Mouse (Mus musculus) limb, embryonic 10.5 days (tissue): ENCODE measurements around the gene Serpina9. TPM values are rescaled to one million over a fixed set of nuclear protein-coding genes. Genes with fewer than 3 reads are reported as not detected.
A peak's percentile ranks its signal among the peaks of the same experiment; 100 is the strongest.
"Not testable (repeated sequence)": the region's sequence is repeated elsewhere in the genome, so short reads cannot be mapped to it uniquely, and the experiment has no call there.

ENCODE experiments used
- DNase-seq: peaks from one replicate; pipeline ENCODE4 v3.0.0-alpha.2; 2017; ENCODE audit warnings: low spot score
- H3K27ac ChIP-seq: fragments of 300-500 bp; sonication (generic); 2 replicates; pipeline ENCODE4 v1.5.1; 2016; ENCODE audit warnings: mild to moderate bottlenecking
- H3K27me3 ChIP-seq: fragments of 300-500 bp; sonication (generic); 2 replicates; pipeline ENCODE4 v1.6.1; 2016; ENCODE audit warnings: low read depth, mild to moderate bottlenecking; ENCODE audit not compliant: poor library complexity, severe bottlenecking
- H3K36me3 ChIP-seq: fragments of 300-500 bp; sonication (generic); 2 replicates; pipeline ENCODE4 v1.6.1; 2016; ENCODE audit warnings: mild to moderate bottlenecking, moderate library complexity
- H3K4me1 ChIP-seq: fragments of 300-500 bp; sonication (generic); 2 replicates; pipeline ENCODE4 v1.6.1; 2016
- H3K4me3 ChIP-seq: fragments of 300-500 bp; sonication (generic); 2 replicates; pipeline ENCODE4 v1.5.1; 2016; ENCODE audit warnings: mild to moderate bottlenecking, moderate library complexity
- H3K9me3 ChIP-seq: fragments of 300-500 bp; sonication (generic); replicated peaks from 2 replicates; pipeline ENCODE4 v1.6.1; 2016; ENCODE audit warnings: mild to moderate bottlenecking
- WGBS: fragments of 180-500 bp; shearing (Covaris S2); methylation state at CpG from one replicate; pipeline ENCODE4 v1.1.7; 2016; 5-methylcytosine and 5-hydroxymethylcytosine counted together
- polyA plus RNA-seq: library from polyadenylated mRNA; unstranded; fragments of >200 nt; fragmentation: Nextera tagmentation; extraction: Ambion mirVana; gene quantifications from 2 replicates; pipeline ENCODE4 v1.2.1, GENCODE M21; 2016

The Serpina9 gene
- polyA plus RNA-seq, 1 experiment from 2014 or later = not detected

DNA sequence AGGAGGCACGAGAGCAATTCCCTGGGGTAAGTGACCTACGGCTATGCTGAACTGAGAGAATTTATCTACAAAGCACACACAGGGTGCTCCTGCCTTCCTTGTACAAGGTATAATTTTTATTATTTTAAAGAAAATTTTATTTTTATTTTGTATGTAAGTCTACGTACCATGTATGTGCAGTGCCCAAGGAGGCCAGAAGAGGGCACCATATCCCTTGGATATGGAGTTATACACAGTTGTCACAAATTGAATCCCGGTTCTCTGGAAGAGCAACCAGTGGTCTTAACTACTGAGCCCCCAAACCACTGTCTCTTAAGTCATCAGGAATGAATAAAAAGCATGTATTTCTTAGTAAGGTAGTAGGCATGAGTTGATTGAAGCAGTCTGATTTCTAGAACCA is 28.6 kb downstream of the Serpina9 start:
- H3K4me1 ChIP-seq = no peaks in the 10 kb centered on the region
- H3K27me3 ChIP-seq = no peaks in the 10 kb centered on the region
- WGBS = 71% methylated on average over 4 of the region's 4 CpGs
- no peak overlapping the region for H3K4me3 ChIP-seq
- no peak overlapping the region for H3K27ac ChIP-seq
- no peaks in the 10 kb centered on the region for H3K9me3 ChIP-seq
- peak; percentile 54 for DNase-seq
- H3K36me3 ChIP-seq = no peaks in the 10 kb centered on the region

DNA sequence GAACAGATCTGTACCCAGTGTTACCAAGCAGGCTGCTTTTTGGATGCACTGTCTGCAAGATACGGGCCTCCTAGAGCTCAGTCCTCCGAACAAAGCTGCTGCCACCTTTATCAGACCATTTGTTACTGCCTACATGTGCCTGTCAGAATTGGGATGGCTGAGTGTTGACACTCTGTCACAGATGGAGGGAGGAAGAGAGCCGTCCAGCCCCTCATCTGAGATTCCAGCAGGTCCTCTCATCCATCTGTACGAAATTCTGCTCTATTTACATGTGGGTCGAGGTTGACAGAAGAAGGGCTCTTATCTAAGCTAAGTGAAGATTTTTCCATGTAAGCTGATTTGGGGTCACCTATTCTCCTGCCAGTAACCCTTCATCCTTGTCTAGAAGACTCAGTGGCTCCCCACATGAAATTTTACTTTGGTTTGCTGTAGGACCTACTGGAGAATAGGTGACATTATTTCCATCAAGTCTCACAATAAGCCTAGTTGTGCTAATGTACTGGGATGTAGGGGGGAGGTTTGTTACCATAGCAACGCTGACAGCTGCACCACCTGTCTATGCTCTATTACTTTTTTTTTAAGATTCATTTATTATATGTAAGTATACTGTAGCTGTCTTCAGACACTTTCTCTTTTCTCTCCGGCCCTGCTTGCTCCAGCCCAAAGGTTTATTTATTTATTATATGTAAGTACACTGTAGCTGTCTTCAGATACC is 31.8 kb downstream of the Serpina9 start:
- peaks cover 7% of the 10 kb centered on the region for H3K4me1 ChIP-seq
- no peaks in the 10 kb centered on the region for H3K36me3 ChIP-seq
- WGBS = 73% methylated on average over 7 of the region's 7 CpGs
- no peak for DNase-seq
- H3K4me3 ChIP-seq = no peak overlapping the region
- no peaks in the 10 kb centered on the region for H3K9me3 ChIP-seq
- no peak overlapping the region for H3K27ac ChIP-seq
- H3K27me3 ChIP-seq = no peaks in the 10 kb centered on the region

DNA sequence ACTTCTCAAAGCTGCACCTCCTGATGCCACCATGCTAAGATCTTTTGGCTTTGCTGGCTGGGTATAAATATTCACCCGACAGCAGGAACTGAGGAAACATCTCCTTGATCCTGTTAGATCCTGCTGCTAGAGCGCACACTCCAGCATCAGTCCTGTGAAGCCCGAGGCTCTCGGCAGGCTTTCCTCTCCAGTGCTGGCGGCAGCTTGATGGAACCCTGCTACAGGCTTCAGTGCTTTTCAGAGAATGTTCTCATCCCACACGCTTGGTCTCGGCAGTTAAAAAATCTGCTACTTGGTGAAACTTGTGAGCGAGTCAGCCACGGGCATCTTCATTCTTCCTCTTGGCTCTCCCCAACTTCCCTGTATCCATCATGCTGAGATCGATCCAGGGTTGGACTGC is 35.3 kb downstream of the Serpina9 start:
- no peaks in the 10 kb centered on the region for H3K27me3 ChIP-seq
- no peak overlapping the region for H3K27ac ChIP-seq
- H3K4me3 ChIP-seq = no peak overlapping the region
- no peaks in the 10 kb centered on the region for H3K9me3 ChIP-seq
- H3K4me1 ChIP-seq = peaks cover 7% of the 10 kb centered on the region
- WGBS = 83% methylated on average over 10 of the region's 10 CpGs
- DNase-seq = no peak
- H3K36me3 ChIP-seq = no peaks in the 10 kb centered on the region

DNA sequence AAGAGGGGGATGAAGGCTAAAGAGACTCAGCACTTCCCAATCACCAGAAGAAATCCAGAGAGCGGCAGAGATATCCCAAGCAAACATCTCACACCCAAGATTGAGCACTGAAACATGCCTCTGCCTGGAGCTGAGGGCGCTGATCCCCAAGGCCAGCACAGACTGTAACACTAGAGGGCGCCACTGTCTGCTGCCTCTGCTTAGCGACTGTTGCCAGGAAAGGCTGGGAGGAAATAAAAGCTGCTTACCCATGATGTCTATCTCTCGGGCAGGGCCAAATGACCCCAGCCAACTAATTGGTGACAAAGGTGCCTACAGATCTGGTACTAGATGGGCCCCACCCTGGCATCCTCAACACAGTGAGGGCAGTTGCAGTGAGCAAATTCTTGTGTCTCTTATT is 35.7 kb downstream of the Serpina9 start:
- no peak overlapping the region for H3K27ac ChIP-seq
- peak; percentile 49 for DNase-seq
- peaks cover 7% of the 10 kb centered on the region for H3K4me1 ChIP-seq
- H3K27me3 ChIP-seq = no peaks in the 10 kb centered on the region
- H3K36me3 ChIP-seq = no peaks in the 10 kb centered on the region
- no peaks in the 10 kb centered on the region for H3K9me3 ChIP-seq
- no peak overlapping the region for H3K4me3 ChIP-seq
- 41% methylated on average over 5 of the region's 5 CpGs for WGBS

DNA sequence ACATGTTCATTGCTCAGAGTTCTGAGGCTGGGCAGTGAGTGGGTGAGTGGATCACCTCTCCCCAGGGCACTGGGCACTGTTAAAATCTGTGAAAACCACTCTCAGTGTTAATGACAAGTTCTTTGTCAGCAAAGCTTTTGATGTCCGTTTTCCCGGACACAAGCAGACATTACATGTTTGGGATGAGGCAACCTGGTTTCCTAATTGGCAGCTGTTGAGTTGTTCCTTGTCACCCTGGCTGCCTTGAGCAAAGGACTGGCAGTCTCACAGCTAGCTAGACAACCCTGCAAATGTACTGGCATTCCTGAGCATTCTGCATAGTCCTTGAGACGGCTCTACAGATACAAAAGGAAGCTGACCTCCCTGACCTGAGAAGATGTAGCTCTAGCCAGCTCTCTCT is 36.5 kb downstream of the Serpina9 start:
- Histone ChIP-seq H3K9me3 (no peaks in the 10 kb centered on the region), H3K36me3 (no peaks in the 10 kb centered on the region), H3K4me3 (no peak overlapping the region), H3K4me1 (peaks cover 7% of the 10 kb centered on the region), H3K27me3 (no peaks in the 10 kb centered on the region), H3K27ac (no peak overlapping the region)
- 78% methylated on average over 3 of the region's 3 CpGs for WGBS
- DNase-seq = no peak

DNA sequence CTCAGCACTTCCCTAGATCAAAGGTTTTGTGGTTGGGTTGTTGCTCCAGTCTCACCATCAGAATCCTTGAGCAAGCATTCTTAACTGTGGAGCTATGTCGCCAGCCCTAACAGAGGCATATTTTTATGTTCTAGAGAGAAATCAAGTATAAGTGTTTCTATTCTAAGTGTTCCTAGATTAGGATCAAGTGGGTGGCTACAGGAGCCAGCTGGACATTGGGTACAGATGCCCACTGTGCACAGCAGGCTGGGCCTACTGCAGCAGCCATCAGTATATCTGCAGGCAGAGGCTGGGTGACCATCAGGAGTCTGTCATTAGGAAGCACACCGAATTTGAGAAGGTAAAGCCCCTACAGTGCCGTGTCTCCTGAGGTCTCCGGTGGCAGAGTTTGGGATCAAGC is 42.5 kb downstream of the Serpina9 start:
- no peak overlapping the region for H3K4me3 ChIP-seq

DNA sequence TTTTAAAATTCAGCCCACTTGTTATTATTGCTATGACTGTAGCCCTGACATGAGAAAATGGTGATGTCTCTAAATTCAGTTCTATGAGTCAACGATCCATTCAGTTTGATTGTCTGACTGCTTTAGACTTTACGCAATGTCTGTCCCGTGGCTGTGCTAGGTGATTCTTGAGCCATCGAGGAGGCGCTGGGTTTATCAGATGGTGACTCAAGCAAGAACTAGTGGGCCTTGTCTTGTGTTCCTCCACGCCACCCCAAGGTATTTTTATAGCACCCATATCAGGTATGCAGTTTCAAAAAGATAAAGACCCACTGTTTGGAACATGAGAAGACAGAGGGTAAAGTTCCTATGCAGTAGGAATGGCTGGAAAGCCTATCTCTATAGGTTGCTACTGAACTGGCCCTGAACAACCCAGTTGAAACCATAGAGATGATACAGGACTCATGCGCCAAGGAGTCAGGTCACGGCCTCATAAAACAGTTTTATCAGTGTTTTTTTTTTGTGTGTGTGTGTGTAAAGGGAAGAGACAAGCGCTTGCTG is 43.9 kb downstream of the Serpina9 start:
- no peak for DNase-seq
- WGBS = 94% methylated on average over 9 of the region's 9 CpGs
- Histone ChIP-seq H3K4me3 (no peak overlapping the region), H3K4me1 (no peaks in the 10 kb centered on the region), H3K27me3 (no peaks in the 10 kb centered on the region), H3K36me3 (no peaks in the 10 kb centered on the region), H3K27ac (no peak overlapping the region), H3K9me3 (no peaks in the 10 kb centered on the region)

More for the DNA sequence above, 42.5 kb downstream of the Serpina9 start:
- H3K36me3 ChIP-seq = no peaks in the 10 kb centered on the region
- no peaks in the 10 kb centered on the region for H3K4me1 ChIP-seq
- no peak for DNase-seq
- no peak overlapping the region for H3K27ac ChIP-seq
- H3K27me3 ChIP-seq = no peaks in the 10 kb centered on the region
- WGBS = 91% methylated on average over 4 of the region's 4 CpGs
- H3K9me3 ChIP-seq = no peaks in the 10 kb centered on the region

DNA sequence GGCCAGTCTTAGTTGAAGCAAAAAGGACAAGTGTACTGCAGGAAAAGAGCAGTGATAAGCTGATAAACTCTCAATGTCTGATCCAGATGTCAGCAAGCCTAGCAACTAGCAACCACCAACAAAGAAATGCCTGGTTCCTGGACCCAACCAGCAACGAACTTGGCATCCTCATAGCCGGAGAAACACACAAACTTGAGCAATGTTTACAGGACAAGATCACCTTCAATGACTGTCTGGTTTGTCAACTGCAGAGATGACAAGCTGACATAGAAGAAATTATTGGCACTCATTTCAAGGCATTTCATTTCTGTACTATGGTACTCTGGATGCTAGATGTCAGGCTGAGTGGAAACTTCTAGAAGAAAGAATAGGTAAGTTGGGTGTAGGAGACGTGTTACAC is 46.8 kb downstream of the Serpina9 start:
- H3K27me3 ChIP-seq = no peaks in the 10 kb centered on the region
- no peaks in the 10 kb centered on the region for H3K4me1 ChIP-seq
- no peak for DNase-seq
- no peaks in the 10 kb centered on the region for H3K36me3 ChIP-seq
- WGBS = 75% methylated on average over 3 of the region's 3 CpGs
- no peak overlapping the region for H3K27ac ChIP-seq
- H3K9me3 ChIP-seq = no peaks in the 10 kb centered on the region
- H3K4me3 ChIP-seq = no peak overlapping the region

DNA sequence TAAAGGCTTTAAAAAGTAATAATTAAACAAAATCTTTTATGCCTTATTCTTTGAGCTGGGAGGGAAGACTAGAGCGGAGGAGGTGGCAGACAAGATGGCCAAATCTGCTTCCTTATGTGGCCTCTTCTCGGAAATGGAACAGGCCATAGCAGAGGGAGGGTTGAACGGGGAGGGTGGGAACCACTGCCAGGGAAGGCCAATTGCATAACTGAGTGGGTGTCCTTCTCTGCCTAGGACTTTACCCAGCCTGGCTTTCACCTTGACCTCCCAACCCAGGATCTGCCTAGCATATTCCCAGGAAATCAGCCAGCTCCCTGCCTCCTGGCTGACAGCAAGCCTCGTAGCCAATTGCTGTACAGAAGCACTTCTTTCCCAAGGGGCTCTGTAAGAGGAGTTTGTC is 50.3 kb downstream of the Serpina9 start:
- WGBS = 85% methylated on average over 4 of the region's 4 CpGs
- no peak overlapping the region for H3K4me3 ChIP-seq
- H3K27ac ChIP-seq = no peak overlapping the region
- H3K27me3 ChIP-seq = no peaks in the 10 kb centered on the region
- H3K36me3 ChIP-seq = no peaks in the 10 kb centered on the region
- H3K4me1 ChIP-seq = no peaks in the 10 kb centered on the region
- DNase-seq = no peak
- H3K9me3 ChIP-seq = no peaks in the 10 kb centered on the region

DNA sequence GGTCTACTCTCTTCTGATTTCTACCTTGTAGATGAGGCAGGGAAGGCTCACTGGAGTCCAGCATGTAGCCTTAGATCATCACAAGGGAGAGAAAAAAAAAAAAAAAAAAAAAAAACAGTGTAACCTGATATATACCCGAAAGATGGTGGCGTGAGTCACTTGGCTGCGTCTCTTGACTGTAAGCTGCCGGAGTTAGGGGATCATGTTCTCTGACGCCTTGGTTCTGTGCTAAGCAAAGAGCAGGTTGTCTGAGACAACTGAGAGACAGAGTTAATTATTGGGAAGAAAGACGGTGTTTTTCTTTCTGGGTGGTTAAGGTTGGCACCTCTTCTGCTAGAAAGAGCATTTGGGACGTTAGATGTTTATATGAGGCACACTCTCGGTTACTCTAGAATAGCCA is 50.7 kb downstream of the Serpina9 start:
- H3K9me3 ChIP-seq = no peaks in the 10 kb centered on the region
- 82% methylated on average over 8 of the region's 8 CpGs for WGBS
- no peaks in the 10 kb centered on the region for H3K36me3 ChIP-seq
- H3K27ac ChIP-seq = no peak overlapping the region
- H3K27me3 ChIP-seq = no peaks in the 10 kb centered on the region
- no peaks in the 10 kb centered on the region for H3K4me1 ChIP-seq
- H3K4me3 ChIP-seq = no peak overlapping the region
- no peak for DNase-seq

DNA sequence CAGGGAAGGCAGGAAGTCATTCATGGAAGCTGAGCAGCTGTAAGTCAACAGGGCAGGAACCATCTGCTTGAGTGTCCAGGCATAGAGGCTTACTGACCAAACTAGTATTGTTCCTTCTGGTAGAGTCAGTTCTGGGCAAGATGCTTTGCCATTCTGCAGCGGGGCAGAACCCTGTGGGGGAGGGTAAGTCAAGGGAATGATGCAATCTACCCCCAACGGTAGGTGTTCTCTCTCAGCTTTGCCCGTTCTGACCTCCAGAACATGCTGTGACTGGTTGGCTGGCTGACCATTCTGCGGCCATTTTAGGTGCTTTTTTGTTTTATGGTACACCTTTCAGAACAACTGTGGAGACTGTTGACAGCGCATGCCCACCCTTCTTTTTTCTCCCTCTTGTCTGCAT is 51.2 kb downstream of the Serpina9 start:
- no peak for DNase-seq

DNA sequence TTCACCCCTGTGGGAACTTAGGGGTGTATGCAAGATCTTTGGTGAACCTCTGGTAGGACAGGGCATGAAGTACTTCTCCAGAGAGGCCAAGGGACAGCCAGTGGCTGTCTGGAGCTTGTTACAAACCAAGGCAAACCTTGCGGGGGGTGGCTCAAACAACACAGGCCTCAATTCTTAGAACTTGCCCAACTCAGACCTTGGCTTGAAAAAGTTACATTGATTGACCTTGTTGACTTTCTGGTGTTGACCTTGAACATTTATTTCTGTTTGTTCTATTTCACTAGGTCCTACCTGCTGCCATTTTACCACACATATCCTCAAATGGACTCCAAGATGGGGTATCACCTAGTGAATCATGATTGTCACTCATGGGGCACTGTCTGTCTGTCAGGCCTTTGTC is 51.8 kb downstream of the Serpina9 start:
- Histone ChIP-seq H3K36me3 (no peaks in the 10 kb centered on the region), H3K4me1 (no peaks in the 10 kb centered on the region), H3K27me3 (no peaks in the 10 kb centered on the region), H3K4me3 (no peak overlapping the region), H3K27ac (no peak overlapping the region), H3K9me3 (no peaks in the 10 kb centered on the region)
- 93% methylated on average over 1 of the region's 1 CpGs for WGBS
- DNase-seq = no peak

More for the DNA sequence above, 51.2 kb downstream of the Serpina9 start:
- no peaks in the 10 kb centered on the region for H3K9me3 ChIP-seq
- 87% methylated on average over 5 of the region's 5 CpGs for WGBS
- no peak overlapping the region for H3K27ac ChIP-seq
- no peaks in the 10 kb centered on the region for H3K4me1 ChIP-seq
- no peaks in the 10 kb centered on the region for H3K27me3 ChIP-seq
- no peaks in the 10 kb centered on the region for H3K36me3 ChIP-seq
- no peak overlapping the region for H3K4me3 ChIP-seq

DNA sequence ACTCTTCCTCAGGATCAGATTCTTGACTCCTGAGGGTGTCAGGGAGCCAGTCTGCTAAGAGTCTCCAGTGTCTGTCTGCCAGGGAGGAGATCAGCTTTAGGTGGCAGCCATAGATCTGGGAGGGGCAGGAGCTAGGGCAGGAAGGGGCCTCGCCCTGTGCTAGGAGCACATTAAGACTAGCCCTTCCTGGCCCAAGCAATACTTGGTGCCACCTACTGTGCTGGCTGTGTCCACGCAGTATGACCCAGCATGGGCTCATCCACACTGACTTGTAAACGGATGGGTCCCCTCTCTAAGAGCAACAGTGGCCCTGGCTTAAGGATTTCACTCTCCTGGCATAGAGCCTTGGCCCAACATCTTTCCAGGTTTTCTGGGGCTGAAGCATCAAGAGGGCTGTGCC is 54.8 kb downstream of the Serpina9 start, which contains the start of gene Serpina1e:
TSS of gene Serpina1e (minus strand) at position 178 of the 400 bp plus-strand sequence.
- no peak for DNase-seq
- H3K4me3 ChIP-seq = no peak within 1 kb of the TSS
- 77% methylated on average over 3 of the region's 3 CpGs for WGBS

DNA sequence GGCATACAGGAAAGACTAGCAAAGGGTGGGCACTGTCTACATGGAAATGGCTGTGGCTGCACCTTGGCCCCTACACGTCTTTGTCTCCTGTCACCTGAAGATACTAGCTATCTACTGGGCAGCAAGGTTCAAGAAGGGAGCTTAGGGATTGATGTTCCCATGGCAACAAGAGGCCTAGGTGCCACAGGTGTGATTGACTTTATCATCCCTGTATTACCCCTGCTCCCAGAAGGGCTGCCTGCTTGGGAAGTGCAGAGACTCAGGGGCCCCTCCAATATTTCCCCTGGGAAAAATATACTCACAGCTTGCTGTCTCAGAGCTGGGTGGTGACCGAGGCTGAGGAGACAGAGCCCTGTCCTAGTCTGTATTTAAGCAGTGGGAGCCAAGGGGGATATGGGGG is 57.0 kb downstream of the Serpina9 start:
- H3K4me3 ChIP-seq, H3K27ac ChIP-seq, DNase-seq, H3K4me1 ChIP-seq, H3K36me3 ChIP-seq, H3K27me3 ChIP-seq, H3K9me3 ChIP-seq: not testable (repeated sequence)
- WGBS = 75% methylated on average over 2 of the region's 2 CpGs

More for the DNA sequence above, 54.8 kb downstream of the Serpina9 start, which contains the start of gene Serpina1e:
- no peaks in the 10 kb centered on the region for H3K36me3 ChIP-seq
- H3K27ac ChIP-seq = no peak within 1 kb of the TSS
- H3K27me3 ChIP-seq = no peaks in the 10 kb centered on the region
- no peaks in the 10 kb centered on the region for H3K4me1 ChIP-seq
- H3K9me3 ChIP-seq = no peaks in the 10 kb centered on the region
